Mouse (Mus musculus) forelimb bud, embryonic 11.5 days (tissue): Measurements from ENCODE around the gene Hmga1.

Source experiments
- DNase-seq: peaks from one replicate; pipeline ENCODE4 v3.0.0-alpha.2; 2012; ENCODE audit warnings: low read depth, low spot score

Gene Hmga1

GRCm38 (mm10) chr17:27528030-27528429 is 28.3 kb upstream of the Hmga1 start:
- DNase-seq, result no peak

- no peak for DNase-seq
These were observed 27.5 kb upstream of the Hmga1 start for GRCm38 (mm10) chr17:27528767-27529166.

- DNase-seq, result no peak
These were observed 24.2 kb upstream of the Hmga1 start for GRCm38 (mm10) chr17:27532095-27532494.

- DNase-seq, result no peak
These were observed 22.9 kb upstream of the Hmga1 start for GRCm38 (mm10) chr17:27533354-27533753.

- DNase-seq, result peak; percentile 93
These were observed 21.6 kb upstream of the Hmga1 start for GRCm38 (mm10) chr17:27534718-27535117.

- DNase-seq, result no peak
These were observed 15.0 kb upstream of the Hmga1 start for GRCm38 (mm10) chr17:27541261-27541660.

- DNase-seq, result no peak
These were observed 14.3 kb upstream of the Hmga1 start for GRCm38 (mm10) chr17:27541984-27542383.

GRCm38 (mm10) chr17:27544551-27544950 is 11.7 kb upstream of the Hmga1 start:
- DNase-seq, result no peak

- DNase-seq, result no peak
These were observed 10.3 kb upstream of the Hmga1 start for GRCm38 (mm10) chr17:27545991-27546390.

GRCm38 (mm10) chr17:27546574-27547085 is 9.7 kb upstream of the Hmga1 start:
- no peak for DNase-seq

- no peak for DNase-seq
These were observed 8.9 kb upstream of the Hmga1 start for GRCm38 (mm10) chr17:27547253-27547868.

- DNase-seq, result no peak
These were observed 7.1 kb upstream of the Hmga1 start for GRCm38 (mm10) chr17:27549234-27549633.

GRCm38 (mm10) chr17:27551393-27551940 is 4.8 kb upstream of the Hmga1 start:
- no peak for DNase-seq

- DNase-seq, result no peak
These were observed 3.8 kb upstream of the Hmga1 start for GRCm38 (mm10) chr17:27552215-27553201.

GRCm38 (mm10) chr17:27554062-27554960 is 2.0 kb upstream of the Hmga1 start:
- DNase-seq, result no peak

GRCm38 (mm10) chr17:27555075-27555511 is 1.2 kb upstream of the Hmga1 start:
- DNase-seq, result peak; percentile 85

- peak; percentile 94 for DNase-seq
These were observed 655 bp upstream of the Hmga1 start for GRCm38 (mm10) chr17:27555512-27556172.

- peak; percentile 75 for DNase-seq
These were observed 1.1 kb downstream of the Hmga1 start for GRCm38 (mm10) chr17:27557181-27557926.

GRCm38 (mm10) chr17:27557927-27558661 is 1.8 kb downstream of the Hmga1 start:
- no peak for DNase-seq
